Mouse (Mus musculus) midbrain, embryonic 11.5 days (tissue): Measurements from ENCODE around the gene Galc. TPM values are rescaled to one million over a fixed set of nuclear protein-coding genes. Genes with fewer than 3 reads are reported as not detected.
A peak's percentile ranks its signal among the peaks of the same experiment; 100 is the strongest.

Source experiments
- ATAC-seq: fragments of 200-750 bp; cut with Nextera tagmentation; 2 replicates; pipeline ENCODE4 v1.8.0; 2017; ENCODE audit warnings: moderate TSS enrichment, moderate library complexity; ENCODE audit not compliant: low FRiP score
- DNase-seq: peaks from one replicate; pipeline ENCODE4 v3.0.0; 2015; ENCODE audit warnings: low spot score; ENCODE audit errors: missing footprints
- H3K27ac ChIP-seq: fragments of 300-500 bp; sonication (generic); 2 replicates; pipeline ENCODE4 v1.5.1; 2014; ENCODE audit warnings: low read depth, low read length
- H3K27me3 ChIP-seq: fragments of 300-500 bp; sonication (generic); 2 replicates; pipeline ENCODE4 v1.6.1; 2014; ENCODE audit warnings: mild to moderate bottlenecking, low read length, moderate library complexity, mixed read lengths; ENCODE audit not compliant: control insufficient read depth, insufficient read depth
- H3K36me3 ChIP-seq: fragments of 300-500 bp; sonication (generic); 2 replicates; pipeline ENCODE4 v1.6.1; 2014; ENCODE audit warnings: mild to moderate bottlenecking, low read length, moderate library complexity, mixed read lengths; ENCODE audit not compliant: control insufficient read depth, insufficient read depth
- H3K4me1 ChIP-seq: fragments of 300-500 bp; sonication (generic); 2 replicates; pipeline ENCODE4 v1.6.1; 2014; ENCODE audit warnings: low read length; ENCODE audit not compliant: control insufficient read depth, insufficient read depth
- H3K4me2 ChIP-seq: fragments of 300-500 bp; sonication (generic); 2 replicates; pipeline ENCODE4 v1.6.1; 2014; ENCODE audit warnings: mild to moderate bottlenecking, moderate library complexity
- H3K4me3 ChIP-seq: fragments of 300-500 bp; sonication (generic); 2 replicates; pipeline ENCODE4 v1.5.1; 2014; ENCODE audit warnings: low read depth, low read length
- H3K9ac ChIP-seq: fragments of 300-500 bp; sonication (generic); 2 replicates; pipeline ENCODE4 v1.6.1; 2014; ENCODE audit warnings: low read length
- H3K9me3 ChIP-seq: fragments of 300-500 bp; sonication (generic); 2 replicates; pipeline ENCODE4 v1.6.1; 2016; ENCODE audit warnings: low read length; ENCODE audit not compliant: control insufficient read depth
- WGBS: fragments of 180-500 bp; shearing (Covaris S2); extraction: QIAGEN DNeasy Blood & Tissue Kit; methylation state at CpG from one replicate; pipeline ENCODE4 v1.1.7; 2014; 5-methylcytosine and 5-hydroxymethylcytosine counted together
- polyA plus RNA-seq: library from polyadenylated mRNA; unstranded; fragments of >200 nt; fragmentation: Nextera tagmentation; extraction: Ambion mirVana; gene quantifications from 2 replicates; pipeline ENCODE4 v1.2.1, GENCODE M21; 2014

The Galc gene
- polyA plus RNA-seq, 1 experiment from 2014 or later, result 14.3 TPM

DNA sequence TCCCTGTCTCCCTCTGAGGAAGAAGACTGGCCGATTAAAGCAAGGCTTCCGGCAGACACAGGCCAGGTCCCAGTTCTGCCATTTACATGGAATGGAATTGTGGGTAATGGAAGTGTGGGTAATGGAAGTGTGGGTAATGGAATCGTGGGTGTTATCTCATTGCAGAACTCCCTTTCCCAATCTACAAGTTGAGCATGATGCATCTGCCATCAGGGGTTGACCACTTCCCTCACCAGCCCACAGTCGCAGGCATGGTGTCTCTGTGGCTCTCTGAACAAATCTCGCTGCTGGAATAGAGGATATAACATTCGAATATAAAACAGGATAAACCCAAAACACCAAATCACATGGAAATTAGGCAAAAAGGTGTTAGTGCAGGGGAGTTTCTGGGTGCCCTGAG is 48.8 kb downstream of the Galc start:
- no peak overlapping the region for H3K27ac ChIP-seq
- no peak overlapping the region for H3K9ac ChIP-seq
- H3K27me3 ChIP-seq, result no peaks in the 10 kb centered on the region
- WGBS, result 91% methylated on average over 6 of the region's 6 CpGs
- no peak overlapping the region for H3K4me3 ChIP-seq
- H3K4me2 ChIP-seq, result no peak overlapping the region
- no peak for ATAC-seq
- no peaks in the 10 kb centered on the region for H3K36me3 ChIP-seq
- H3K9me3 ChIP-seq, result no peaks in the 10 kb centered on the region
- no peaks in the 10 kb centered on the region for H3K4me1 ChIP-seq
- DNase-seq, result peak; percentile 21

DNA sequence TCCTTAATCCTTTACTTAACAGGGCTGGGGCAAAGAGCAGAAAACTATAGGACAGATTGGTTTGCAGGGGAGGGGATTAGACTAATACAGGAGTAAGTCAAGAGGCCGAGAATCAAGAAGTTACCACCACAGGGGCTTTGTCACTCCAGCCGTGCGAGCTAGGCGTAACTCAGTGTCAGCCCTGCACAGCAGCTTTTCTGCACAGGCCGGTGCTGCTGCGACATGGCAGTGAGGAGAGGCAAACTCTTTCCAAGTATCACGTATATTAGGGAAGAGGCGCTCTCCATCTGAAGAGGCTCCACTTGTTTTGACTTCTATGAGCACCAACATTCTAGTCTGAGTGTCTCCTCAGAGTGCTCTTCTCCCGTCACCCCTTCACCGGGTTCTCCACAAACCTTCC is 51.2 kb downstream of the Galc start:
- WGBS, result 84% methylated on average over 10 of the region's 10 CpGs
- ATAC-seq (no peak), DNase-seq (no peak)
- no peaks in the 10 kb centered on the region for H3K36me3 ChIP-seq
- H3K27ac ChIP-seq, result no peak overlapping the region
- no peaks in the 10 kb centered on the region for H3K9me3 ChIP-seq
- H3K9ac ChIP-seq, result no peak overlapping the region
- no peaks in the 10 kb centered on the region for H3K27me3 ChIP-seq
- H3K4me2 ChIP-seq, result no peak overlapping the region
- H3K4me1 ChIP-seq, result no peaks in the 10 kb centered on the region
- no peak overlapping the region for H3K4me3 ChIP-seq

DNA sequence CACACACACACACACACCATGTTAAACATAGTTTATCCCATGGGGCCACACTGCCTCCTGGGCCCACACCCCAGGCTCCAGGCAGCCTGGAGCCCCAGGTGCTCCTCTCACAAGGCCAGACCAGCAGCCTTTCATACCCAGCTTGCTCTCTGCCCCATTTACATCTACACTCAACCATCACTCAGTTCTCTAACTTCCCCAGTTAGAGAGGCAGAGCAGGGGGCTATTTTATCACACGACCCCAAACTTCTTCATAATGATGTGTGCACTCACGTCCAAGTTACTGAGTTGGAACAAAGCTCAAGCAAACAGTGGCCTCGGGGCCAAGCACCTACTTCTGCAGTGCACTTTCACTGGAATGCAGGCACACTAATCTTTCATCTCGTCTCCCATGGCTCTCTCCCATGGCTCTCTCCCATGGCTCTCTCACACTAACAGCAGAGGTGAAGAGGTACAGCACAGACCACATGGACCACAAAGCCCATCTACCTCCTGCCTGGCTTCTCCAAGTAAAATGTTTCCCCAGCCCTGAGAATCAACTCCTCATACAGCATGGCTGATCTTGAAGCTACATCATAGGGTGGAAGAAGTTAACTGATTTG is 53.7 kb downstream of the Galc start:
- no peaks in the 10 kb centered on the region for H3K4me1 ChIP-seq
- no peak overlapping the region for H3K4me2 ChIP-seq
- H3K27ac ChIP-seq, result no peak overlapping the region
- no peak overlapping the region for H3K4me3 ChIP-seq
- no peaks in the 10 kb centered on the region for H3K27me3 ChIP-seq
- no peak overlapping the region for H3K9ac ChIP-seq
- no peaks in the 10 kb centered on the region for H3K9me3 ChIP-seq
- DNase-seq (peak; percentile 49), ATAC-seq (no peak)
- no peaks in the 10 kb centered on the region for H3K36me3 ChIP-seq
- WGBS, result 74% methylated on average over 4 of the region's 4 CpGs

DNA sequence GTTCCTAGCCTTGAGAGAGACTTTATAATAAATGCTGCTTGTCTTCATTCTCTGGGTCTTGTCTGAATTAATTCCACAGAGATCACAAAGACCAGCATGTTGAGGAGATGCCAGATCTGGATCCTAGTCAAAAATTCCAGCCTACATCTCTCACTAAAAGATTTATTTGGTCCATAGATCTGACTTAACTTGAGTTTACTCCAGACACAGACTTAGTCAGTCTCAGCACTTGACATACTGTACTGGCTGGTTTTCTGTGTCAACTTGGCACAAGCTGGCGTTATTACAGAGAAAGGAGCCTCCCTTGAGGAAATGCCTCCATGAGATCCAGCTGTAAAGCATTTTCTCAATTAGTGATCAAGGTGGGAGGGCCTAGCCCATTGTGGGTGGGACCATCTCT is 61.9 kb downstream of the Galc start:
- ATAC-seq (no peak), DNase-seq (no peak)
- no peaks in the 10 kb centered on the region for H3K4me1 ChIP-seq
- H3K36me3 ChIP-seq, result no peaks in the 10 kb centered on the region
- no peak overlapping the region for H3K4me2 ChIP-seq
- H3K9me3 ChIP-seq, result no peaks in the 10 kb centered on the region
- no peak overlapping the region for H3K9ac ChIP-seq
- no peak overlapping the region for H3K27ac ChIP-seq
- no peak overlapping the region for H3K4me3 ChIP-seq
- no peaks in the 10 kb centered on the region for H3K27me3 ChIP-seq
- 94% methylated on average over 1 of the region's 1 CpGs for WGBS

DNA sequence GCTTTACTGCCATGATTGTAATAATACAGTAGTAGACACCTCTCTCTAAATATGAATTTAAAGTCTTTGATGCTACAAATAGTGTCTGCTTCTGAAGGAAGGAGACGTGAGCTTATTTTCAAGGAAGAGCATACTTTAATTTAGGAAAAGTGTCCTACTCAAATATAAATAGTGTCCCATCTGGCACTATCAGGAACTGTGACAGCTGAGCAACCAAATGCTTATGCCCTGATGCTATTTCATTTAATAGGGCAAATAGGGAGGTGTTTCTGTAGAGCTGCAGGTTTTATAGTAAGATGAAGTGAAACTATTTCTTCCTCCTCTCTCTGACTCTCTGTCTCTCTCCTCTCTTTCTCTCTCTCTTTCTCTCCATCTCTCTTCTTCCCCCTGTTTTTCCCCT is 69.1 kb downstream of the Galc start:
- WGBS, result 89% methylated on average over 1 of the region's 1 CpGs
- Histone ChIP-seq H3K27me3 (no peaks in the 10 kb centered on the region), H3K9me3 (no peaks in the 10 kb centered on the region), H3K4me1 (no peaks in the 10 kb centered on the region), H3K9ac (no peak overlapping the region), H3K36me3 (no peaks in the 10 kb centered on the region), H3K4me2 (no peak overlapping the region), H3K27ac (no peak overlapping the region), H3K4me3 (no peak overlapping the region)
- DNase-seq, result no peak
- no peak for ATAC-seq

DNA sequence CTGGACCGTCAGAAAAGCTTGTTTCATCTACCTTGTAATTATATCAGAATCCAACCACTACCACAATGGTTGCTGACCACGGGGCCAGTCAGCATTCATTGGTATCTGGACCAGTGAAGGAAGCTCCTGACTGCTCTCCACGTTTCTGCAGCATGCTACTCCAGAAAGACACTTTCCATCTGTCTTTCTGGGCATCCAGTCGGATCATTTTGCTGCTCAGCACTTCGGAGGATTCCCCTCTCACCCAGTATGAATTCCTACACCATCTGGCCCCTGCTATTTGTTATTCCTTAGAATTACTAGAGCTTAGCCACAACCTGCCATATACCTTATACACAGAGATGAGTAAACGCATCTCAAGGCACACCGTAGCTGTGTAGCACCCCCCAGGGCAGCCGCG is 70.2 kb downstream of the Galc start:
- no peak overlapping the region for H3K4me2 ChIP-seq
- H3K36me3 ChIP-seq, result no peaks in the 10 kb centered on the region
- H3K27me3 ChIP-seq, result no peaks in the 10 kb centered on the region
- H3K9me3 ChIP-seq, result no peaks in the 10 kb centered on the region
- no peaks in the 10 kb centered on the region for H3K4me1 ChIP-seq
- ATAC-seq (no peak), DNase-seq (peak; percentile 37)
- 86% methylated on average over 9 of the region's 9 CpGs for WGBS
- no peak overlapping the region for H3K9ac ChIP-seq
- H3K4me3 ChIP-seq, result no peak overlapping the region
- H3K27ac ChIP-seq, result no peak overlapping the region

DNA sequence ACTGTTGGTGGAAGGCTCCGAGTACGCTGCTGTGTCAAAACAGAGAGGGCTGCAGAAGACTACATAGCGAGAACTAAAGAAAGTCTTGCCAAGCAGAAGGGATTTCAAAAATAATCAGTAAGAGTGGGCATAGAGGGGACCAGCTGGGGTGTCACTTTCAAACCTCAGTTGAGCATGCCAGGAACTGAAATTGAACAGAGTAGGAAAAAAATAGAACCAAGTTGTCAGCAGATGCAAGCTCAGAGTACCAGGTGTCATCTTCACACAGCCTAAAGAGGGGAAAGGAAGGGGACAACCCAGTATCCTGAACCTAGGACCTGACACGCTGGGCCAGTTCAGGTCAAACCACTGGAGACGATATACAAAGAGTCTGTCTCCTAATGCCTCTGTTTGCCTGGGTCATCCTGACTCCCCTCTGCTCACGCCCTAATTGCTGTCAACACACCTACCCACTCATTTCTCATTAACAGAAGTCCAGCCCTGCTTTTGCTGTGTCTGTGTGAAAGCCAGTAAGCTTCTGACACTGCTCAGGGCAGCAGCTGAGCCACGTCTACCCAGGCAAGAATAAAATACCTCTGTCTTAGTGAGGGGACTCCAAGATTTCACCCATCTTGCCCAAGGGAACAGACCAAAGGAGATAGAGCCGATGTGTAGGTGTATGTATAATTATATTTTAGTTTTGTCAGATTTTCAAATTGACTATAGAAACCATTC is 71.9 kb downstream of the Galc start:
- Histone ChIP-seq H3K36me3 (no peaks in the 10 kb centered on the region), H3K27me3 (no peaks in the 10 kb centered on the region), H3K27ac (no peak overlapping the region), H3K4me3 (no peak overlapping the region), H3K4me1 (no peaks in the 10 kb centered on the region), H3K9me3 (no peaks in the 10 kb centered on the region), H3K9ac (no peak overlapping the region), H3K4me2 (no peak overlapping the region)
- 79% methylated on average over 8 of the region's 8 CpGs for WGBS
- ATAC-seq (no peak), DNase-seq (no peak)

DNA sequence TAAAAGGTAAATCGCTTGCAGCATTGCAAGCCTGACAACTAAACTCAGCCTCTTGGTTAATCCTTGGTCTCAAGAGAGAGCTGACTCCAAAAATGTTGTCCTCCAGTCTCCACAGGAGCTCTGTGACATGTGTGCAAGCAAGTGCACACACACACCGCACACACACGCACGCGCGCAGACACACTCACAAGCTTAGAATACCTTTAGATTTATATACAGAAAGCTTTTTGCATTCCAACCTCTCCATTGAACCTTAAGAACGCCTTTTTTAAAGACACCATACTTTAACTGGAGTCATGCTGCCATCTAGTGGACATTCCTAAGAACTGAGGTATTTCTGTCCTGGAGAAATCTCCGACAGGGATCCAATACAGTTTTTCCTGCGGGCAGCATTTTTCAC is 77.5 kb downstream of the Galc start:
- H3K4me1 ChIP-seq, result no peaks in the 10 kb centered on the region
- no peak overlapping the region for H3K4me2 ChIP-seq
- H3K36me3 ChIP-seq, result no peaks in the 10 kb centered on the region
- H3K4me3 ChIP-seq, result no peak overlapping the region
- DNase-seq (peak; percentile 96), ATAC-seq (peak; percentile 54)
- H3K27ac ChIP-seq, result no peak overlapping the region
- H3K9ac ChIP-seq, result no peak overlapping the region
- WGBS, result 17% methylated on average over 9 of the region's 9 CpGs
- no peaks in the 10 kb centered on the region for H3K27me3 ChIP-seq
- no peaks in the 10 kb centered on the region for H3K9me3 ChIP-seq

DNA sequence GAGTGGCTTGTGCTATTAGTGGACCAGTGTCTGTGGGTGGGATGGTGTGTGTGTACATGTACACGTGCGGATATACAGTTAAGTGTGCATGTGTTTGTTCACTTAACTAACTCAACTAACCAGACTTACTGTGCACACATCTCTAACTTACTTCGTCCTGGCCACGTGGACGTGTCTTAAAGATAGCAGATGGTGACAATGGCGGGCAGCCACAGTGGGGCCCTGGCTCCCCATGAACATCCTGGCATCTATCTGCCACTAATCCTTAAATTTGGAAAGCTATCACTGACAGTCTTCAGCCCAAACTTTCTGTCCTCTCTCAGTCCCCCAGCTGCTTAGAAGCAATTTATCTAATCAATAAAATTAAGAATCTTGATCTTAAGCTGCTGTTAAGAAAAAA is 78.5 kb downstream of the Galc start:
- ATAC-seq (no peak), DNase-seq (peak; percentile 70)
- Histone ChIP-seq H3K4me3 (no peak overlapping the region), H3K9me3 (no peaks in the 10 kb centered on the region), H3K27ac (no peak overlapping the region), H3K36me3 (no peaks in the 10 kb centered on the region), H3K4me1 (no peaks in the 10 kb centered on the region), H3K4me2 (no peak overlapping the region), H3K9ac (no peak overlapping the region), H3K27me3 (no peaks in the 10 kb centered on the region)
- WGBS, result 86% methylated on average over 6 of the region's 6 CpGs
